Mouse (Mus musculus) cerebellum, postnatal 4 days (tissue): ENCODE results near the gene 4930404N11Rik.
A peak's percentile ranks its signal among the peaks of the same experiment; 100 is the strongest.

Experiments used
- DNase-seq, 2 experiments: peaks; one replicate each; pipeline ENCODE4 v3.0.0; 2022; ENCODE audit warnings: low spot score in 2 of 2, mixed read lengths in 1 of 2

Gene 4930404N11Rik

DNA sequence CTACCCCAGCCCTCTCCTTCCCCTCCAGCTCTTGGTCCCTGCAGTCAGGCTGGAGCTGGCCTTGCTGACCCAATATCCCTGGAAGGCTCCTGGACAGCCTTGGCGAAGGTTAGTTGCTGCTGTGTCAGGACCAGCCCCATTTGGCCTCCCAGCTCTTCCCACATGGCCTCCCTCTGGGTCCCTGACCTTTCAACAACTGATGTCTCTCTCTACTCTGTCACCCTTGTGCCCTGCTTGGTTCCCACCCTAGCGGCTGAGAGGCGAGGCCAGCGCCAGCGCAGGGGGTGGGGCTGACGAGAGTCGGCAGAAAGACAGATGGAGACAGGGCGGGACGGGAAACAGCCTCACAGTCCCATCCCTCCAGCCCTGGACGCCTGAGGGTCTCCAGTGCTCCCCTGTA, 37.2 kb downstream of the 4930404N11Rik start, which contains the start of gene Tbxa2r:
TSS of gene Tbxa2r (plus strand) at position 346 of the 400 bp plus-strand sequence.
- DNase-seq, result no peak

DNA sequence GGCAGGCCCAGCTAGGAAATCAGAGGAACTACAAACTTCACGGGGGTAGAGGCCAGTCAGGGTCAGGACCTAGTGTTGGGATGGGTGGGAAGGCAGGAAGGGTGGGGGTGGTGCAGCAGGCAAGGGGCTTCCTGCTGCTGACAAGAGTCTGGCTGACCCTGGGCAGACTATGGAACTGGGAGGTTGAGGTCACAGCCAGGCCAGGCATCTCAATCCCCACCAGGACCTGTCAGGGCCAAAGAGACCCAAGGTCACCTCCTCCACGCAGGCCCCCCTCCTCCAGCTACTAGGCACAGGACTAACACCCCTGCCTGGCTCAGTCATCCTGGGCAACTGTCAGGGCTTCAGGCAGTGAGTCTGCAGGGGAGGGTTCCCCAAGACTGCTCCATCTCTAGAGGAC, 37.7 kb downstream of the 4930404N11Rik start:
- no peak for DNase-seq

DNA sequence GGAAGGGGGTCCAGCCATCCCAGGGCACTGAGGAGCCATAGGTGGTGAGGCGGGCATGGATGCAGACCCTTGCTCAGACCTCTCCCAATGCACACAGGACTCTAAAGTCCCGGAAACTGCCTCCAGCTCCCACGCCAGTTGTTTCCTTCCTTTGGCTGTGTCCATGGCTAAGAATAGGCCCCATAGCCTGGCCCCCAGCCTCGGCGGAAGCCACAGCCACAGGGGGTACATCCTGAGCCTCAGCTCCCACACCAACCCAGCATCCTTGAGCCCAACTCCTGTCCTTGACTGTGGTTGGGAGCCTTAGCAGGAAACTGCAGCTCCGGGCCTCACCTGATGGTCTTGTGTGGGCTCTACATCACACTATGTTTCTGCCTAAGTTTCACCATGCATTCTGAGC, 38.8 kb downstream of the 4930404N11Rik start:
- DNase-seq, result no peak

DNA sequence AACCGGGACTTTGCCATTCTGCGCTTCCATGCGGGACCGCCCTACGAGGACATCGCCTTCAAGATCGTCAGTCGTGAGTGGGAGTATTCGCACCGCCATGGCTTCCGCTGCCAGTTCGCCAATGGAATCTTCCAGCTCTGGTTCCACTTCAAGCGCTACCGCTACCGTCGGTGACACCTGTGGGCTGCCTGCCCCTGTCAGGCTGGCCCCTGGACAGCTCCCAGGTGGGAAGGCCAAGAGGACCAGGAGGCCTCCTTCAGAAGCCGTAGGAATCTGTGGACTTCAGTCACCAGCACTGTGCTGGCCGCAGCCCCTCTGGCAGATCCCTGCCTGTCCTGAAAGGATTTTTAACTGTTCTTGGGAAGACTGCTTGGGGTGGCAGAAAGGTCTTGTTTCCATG, 39.8 kb downstream of the 4930404N11Rik start:
- DNase-seq, result no peak

DNA sequence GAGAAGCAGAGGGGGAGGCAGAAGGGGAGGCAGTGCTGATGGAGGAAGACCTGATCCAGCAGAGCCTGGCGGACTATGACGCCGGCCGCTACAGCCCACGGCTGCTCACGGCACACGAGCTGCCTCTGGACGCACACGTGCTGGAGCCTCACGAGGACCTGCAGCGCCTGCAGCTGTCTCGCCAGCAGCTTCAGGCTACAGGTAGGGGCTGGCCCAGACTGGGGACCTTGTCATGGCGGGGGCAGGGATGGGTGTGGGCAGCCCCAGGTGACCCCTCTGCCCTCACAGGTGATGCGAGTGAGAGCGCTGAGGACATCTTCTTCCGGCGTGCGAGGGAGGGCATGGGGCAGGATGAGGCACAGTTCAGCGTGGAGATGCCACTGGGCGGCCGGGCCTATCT, 40.4 kb downstream of the 4930404N11Rik start:
- DNase-seq, result no peak

DNA sequence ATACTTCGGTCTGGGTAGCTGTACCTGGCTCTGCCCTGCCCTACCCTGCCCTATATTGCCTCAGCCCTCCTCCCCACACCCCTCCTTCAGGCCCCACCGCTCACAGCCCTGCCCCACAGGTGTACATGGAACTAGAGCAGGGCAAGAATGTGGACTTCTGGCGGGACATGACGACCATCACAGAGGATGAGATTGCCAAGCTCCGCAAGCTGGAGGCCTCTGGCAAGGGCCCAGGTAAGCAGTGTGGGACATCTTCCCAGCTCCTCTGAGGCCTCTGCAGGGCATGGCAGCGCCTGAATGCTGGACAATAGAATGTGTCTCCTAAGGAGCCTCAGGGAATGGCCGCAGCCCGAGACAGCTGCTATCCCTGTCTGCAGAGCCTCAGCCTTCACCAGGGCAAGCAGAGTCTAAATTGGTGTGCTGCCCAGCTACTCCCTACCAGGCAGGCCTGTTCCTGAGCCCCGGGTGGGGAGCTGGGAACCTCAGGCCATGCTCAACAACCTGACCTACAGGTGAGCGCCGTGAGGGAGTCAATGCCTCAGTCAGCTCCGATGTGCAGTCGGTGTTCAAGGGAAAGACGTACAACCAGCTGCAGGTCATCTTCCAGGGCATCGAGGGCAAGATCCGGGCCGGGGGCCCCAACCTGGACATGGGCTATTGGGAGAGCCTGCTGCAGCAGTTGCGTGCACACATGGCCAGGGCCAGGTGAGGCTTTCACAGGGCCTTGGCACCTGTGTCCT, 41.7 kb downstream of the 4930404N11Rik start:
- no peak for DNase-seq

DNA sequence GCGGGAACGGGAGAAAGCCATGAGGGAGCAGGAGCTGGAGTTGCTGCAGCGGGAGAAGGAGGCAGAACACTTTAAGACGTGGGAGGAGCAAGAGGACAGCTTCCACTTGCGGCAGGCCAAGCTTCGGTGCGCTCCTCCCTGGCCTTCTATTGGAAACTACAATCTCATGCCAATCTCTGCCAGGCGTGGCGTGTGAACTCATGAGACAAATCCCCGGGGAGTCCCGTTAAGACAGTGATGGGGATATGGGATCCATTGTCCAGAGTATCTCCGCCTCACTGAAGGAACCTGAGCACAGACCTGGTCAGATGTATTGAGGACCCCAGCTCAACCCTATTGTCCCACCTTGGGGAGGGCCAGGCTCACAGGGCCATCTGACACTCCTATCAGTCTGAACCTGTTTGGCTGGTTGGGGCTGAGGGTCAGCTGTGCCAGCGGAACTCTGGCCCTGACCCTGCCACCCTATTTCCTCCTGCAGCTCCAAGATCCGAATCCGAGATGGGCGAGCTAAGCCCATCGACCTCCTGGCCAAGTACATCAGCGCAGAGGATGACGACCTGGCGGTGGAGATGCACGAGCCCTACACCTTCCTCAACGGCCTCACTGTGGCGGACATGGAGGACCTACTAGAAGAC, 42.4 kb downstream of the 4930404N11Rik start:
- DNase-seq, result no peak

DNA sequence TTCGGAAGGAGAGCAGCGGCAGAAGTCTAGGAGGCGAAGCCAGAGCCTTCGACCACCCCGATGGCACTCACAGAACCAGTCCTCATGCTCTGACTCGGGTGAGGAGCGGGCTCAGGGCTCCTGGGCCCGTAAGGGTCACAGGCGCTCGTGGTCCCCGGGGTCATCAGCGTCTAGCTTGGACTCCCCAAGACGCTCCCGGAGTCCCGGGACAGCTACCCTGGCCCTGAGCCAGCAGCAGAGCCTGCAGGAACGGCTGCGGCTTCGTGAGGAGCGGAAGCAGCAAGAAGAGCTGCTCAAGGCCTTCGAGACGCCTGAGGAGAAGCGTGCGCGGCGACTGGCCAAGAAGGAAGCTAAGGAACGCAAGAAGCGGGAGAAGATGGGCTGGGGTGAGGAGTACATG, 43.2 kb downstream of the 4930404N11Rik start:
- no peak for DNase-seq

DNA sequence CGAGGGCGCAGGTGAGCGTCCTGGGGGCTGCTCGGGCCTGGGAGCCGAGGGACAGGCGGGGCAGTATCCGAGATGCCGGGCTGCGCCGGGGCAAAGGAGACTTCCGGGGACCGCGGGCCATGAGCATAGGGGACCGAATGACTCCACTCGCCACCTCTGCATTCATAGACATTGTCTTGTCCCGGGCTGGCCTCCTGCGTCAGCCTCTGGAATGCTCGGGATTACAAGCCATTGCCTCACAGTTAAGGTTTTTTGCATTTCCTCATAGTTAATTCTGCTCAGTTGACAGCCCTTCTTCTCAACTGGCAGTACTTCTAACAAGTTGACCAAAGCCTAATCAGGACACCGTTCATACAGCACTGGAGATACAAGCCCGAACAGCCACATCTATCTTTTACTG, 44.2 kb downstream of the 4930404N11Rik start:
- DNase-seq, result no peak

DNA sequence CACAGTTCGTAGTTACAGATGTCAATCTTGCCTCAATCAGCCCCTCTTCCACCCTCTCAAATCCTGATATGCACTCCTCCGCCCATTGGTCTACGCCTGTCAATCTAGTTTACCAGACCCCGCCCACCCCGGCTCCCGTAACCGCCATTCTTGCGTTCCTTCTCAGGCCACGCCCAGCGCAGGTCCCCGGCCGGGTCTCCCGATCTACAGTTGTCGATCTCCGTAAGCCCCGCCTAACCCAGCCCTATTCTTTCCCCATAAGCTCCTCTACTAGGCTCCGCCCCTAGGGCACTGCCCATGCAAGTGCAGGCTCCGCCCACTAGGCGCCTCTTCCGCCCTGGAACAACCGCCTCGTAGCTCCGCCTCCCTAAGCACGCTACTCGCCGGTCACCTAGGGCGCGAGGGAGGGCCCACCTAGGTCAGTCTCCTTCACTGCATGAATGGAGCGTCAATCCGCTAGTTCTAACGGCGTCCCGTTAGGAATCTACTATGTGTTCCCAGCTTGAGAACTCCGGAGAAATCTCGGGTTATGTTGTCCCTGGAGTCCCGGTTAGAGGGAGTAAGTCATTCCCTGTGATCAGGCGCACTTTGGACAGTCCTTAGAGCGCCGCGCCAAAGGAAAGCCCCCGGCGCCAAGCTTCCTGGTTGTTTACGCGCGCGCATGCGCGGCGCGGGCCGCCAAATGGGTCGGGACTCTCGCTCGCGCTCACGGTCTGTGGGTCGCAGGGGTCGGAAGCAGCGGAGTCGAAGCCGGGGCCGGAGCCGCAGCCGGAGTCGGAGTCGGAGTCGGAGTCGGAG, 44.9 kb downstream of the 4930404N11Rik start, which contains the start of gene Cactin:
TSS of gene Cactin (plus strand) at position 554 of the 798 bp plus-strand sequence.
- peak; percentile 93 to 99 for DNase-seq

DNA sequence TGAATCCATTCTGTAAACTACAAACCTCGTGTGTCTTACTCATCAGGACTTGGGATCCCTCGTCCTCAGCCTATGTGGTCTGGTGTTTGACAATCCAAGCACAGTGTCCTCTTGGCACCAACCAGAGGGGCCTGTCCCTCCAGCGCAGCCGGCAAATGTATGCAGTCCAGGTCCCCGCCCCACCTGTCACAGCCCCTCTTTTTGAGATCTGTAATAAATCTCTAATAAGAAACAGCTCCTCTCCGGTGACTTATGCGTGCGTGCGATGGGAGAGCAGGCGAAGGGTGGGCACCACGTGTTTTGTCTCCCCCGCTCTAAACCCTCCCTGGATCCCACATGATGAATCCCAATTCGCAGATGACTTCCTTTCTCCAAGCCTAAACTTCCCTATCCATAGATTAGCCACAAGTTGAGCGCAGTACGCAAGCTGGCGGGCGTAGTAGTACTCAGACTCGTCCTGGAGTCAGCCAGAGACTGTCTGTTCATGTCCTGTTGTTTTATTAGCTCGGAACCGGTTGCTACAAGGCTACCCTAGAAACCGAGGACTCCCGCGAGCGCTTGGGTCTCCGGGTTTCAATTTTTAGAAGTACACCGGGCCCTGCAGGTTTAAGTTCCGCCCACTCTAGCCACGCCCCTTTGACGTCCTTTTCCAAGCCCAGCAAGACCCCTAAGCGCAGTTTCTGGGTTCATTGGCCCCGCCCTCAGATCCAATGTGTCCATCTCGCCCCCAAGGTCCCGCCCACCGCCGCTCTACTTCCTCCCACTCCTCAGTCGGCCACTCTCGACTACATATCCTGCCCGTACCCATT, 45.7 kb downstream of the 4930404N11Rik start:
- peak in 1 of 2 experiments; percentile 26 for DNase-seq

DNA sequence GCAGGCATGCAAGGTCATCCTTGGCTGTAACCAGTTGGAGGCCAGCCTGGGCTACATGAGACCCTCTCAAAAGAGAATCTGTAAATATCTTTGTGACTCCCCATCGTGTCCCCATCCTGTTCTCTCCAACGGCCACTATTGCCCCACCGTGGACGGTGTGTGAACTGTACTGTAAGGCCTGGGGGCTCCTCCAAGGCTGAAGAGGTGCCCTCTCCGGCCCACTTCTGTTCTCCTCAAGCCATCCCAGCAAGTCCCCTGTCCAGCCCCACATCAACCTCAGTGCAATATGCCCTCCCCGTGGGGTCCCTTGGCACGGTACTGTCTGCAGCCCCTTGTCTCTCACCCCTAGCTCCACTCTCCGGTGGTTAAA, 46.3 kb downstream of the 4930404N11Rik start:
- peak in 1 of 2 experiments; percentile 28 for DNase-seq

DNA sequence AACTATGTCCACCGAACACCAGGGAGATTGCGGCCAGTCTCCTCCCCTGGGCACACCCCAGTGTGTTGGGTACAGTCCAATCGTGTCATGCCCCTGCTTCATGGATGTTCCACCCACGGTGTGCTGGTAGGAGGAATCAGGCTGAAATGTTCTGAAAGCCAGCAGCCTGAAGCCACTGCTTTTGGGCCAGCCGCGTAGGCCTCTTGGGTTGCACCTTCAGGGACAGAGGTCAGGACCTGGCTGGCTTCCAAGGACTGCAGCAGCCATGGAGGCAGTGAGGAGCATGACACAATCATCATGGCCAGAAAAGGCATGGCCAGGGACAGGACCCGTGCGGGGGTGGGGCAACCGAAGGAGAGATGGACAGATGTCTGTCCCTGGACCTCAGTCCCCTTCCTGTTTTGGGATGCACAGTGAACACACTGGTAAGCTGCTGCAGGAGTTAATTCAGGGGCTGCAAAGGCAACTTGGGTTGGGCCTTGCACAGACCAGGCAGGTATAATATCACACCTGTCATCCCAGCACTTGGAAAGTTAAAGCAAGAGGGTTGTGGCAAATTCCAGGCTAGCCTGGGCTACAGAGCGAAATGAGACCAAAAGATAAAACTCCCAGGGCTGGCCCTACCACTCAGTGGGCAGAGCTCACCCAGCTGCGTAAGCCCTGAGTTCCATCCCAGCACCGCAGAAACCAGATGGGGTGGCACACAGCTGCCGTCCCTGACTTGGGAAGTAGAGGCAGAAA, 46.9 kb downstream of the 4930404N11Rik start:
- peak in 1 of 2 experiments; percentile 26 for DNase-seq

DNA sequence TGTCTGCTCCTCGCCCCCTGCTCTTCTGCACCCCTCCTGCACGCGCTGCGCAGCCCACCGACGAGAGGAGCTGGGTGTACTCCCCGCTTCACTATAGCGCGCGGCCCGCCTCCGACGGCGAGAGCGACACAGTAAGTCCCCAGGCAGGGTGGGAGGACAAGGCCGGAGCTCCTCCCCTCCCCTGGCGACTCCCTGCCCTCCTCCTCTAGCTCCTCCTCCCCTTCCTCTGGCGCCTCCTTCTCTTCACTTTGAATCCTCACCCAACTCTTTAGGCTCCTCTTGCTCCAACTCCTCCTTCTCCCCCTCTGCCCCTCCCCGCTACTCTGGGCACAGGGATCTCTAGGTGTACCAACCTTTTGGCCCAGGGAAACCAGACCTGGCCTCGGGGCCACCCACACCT, 48.3 kb downstream of the 4930404N11Rik start:
- no peak for DNase-seq

DNA sequence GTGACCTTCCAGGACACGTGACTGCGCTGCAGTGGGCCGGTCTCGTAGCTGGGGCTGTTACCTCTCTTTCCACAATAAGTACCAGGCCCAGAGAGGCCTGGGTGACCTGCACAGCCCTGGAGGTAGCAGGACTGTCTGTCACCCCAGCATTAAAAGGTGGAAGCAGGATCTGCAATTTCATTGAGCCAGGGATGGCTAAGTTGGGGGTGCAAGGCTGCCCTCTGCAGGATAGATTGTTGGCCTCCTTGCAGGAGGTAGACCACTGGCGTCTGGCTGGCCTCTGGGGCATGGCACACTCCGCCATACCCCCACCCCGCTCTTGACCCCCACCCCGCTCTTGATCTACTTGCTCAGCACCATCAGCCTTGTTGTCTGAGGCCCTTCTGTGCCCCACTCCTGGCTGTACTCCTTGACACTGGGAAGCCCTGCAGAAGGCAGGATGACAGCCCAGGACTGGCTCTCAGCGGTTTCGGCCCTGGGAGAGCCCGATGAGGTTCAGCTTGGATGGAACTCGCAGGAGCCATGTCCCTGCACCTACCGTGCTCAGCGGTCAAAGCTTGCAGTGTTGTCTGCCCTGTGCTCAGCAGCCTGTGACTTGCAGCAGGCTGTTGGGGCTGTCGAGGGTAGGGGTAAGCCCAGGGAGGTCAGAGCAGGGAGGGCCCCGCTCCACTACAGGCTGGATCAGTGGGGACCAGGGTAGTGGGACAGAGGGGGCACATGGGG, 49.1 kb downstream of the 4930404N11Rik start:
- peak in 1 of 2 experiments; percentile 32 for DNase-seq

DNA sequence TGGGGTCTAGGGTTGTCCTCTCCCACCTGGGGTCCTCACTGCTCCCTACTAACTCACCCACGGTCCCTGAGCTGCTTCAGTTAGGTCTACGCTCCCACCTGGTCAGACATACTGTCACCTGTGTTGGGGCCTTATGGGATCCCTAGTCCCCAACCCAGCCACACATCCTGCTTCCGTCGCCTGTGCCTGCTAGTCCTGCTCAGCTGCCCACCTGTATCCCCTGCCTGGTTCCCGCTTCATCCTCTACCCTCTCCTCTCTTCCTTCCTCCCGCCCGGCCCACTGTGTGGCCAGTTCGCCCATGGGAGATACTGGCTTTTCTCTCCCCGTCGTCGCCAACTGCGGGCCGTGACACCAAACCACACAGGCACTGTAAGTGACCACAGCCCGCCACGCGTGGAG, 50.0 kb downstream of the 4930404N11Rik start:
- no peak for DNase-seq

DNA sequence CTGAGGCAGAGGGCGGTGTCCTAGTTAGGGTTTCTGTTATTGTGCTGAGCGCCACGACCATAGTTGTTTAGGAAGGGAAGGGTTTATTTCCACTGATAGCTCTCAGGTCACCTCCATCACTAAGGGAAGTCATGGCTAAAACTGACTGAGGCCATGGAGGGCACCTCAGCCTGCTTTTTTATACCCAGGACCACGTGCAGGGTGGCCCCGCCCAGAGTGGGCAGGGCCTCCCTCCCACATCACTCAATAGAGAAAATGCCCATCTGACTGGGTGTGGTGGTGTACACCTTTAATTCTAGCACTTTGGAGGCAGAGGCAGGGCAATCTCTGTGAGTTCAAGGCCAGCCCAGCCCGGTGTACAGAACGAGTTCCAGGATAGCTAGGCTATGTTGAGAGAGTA, 51.4 kb downstream of the 4930404N11Rik start:
- DNase-seq, result no peak

DNA sequence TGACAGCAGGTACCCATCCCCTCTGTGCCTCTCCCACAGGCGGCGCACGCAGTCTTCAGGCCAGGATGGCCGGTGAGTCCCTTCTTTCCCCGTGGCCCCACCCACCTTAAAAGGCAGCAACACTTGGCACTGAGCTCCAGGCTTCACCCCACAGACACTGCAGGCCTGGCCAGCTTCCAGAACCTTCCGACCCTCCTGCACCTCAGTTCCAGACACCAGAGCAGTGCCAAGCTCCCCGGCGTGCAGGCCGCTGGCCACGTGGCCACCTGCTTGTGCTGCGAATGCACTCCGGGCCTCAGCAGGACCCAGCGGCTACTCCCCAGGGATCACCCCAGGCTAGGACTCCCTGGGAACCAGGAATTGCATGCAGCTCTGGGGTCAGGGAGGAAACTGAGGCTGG, 52.0 kb downstream of the 4930404N11Rik start:
- DNase-seq, result no peak
